Mouse (Mus musculus): Measurements from ENCODE around the gene BC048679. TPM values are rescaled to one million over a fixed set of nuclear protein-coding genes. Genes with fewer than 3 reads are reported as not detected.

The BC048679 gene
- not detected for total RNA-seq (2021)

DNA sequence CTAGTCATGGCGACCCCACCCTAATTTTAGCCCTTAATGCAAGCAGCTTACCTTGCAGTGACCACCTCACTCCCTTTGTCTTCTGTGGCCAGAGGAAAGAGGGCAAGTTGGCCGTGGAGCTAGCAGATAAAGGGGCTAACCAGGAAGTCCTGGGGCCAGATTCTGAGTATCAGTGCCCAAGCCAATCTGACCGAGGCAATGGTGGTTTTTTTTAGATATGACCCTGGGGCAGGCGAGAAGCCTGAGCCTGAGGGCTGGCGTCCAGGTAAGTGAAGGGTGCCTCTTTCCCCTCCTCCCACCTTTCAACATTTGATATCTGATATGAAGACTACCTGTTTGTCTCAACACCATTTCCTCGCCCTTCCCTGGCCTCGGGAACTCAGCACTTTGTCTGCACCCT lies at the start of gene BC048679:
TSS of gene BC048679 (minus strand) at position 101 of the 400 bp plus-strand sequence.
- DNase-seq (ENCODE audit: low spot score) = no peak
- intact Hi-C loops (cut with DNase I) = no loop called here

GRCm38 (mm10) chr7:81542934-81543333 lies 44.9 kb upstream of the BC048679 start:
- no peak for DNase-seq (ENCODE audit: low spot score)
- intact Hi-C loops (cut with DNase I) = no loop called here

DNA sequence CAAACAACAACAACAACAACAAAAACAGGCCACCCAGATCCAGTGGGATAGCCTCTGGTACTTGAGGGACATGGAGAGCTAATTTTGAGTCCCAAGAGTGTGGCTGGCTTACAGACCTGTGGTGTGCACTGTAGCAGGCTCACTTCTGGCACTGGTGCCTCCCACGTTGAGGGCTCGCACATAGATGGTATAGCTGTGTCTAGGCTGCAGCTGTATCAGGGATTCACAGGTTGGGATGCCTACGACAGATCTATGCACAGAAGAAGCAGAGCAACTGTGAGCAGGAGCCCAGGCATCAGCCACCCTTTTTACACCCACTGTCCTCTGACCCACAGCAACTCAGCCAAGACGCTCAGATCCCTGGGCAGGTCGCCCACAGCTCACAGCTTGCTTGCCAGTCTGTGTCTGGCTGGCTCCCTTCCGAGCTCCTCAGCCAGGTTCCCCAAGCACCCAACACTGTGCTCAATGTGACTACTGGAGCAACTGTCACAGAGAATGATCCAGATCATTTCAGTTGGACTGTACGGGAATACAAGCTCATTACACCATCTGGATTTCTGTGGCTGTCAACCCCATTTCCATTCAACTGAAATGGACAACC lies 43.9 kb upstream of the BC048679 start:
- intact Hi-C loops (cut with DNase I) = no loop called here
- DNase-seq (ENCODE audit: low spot score) = peak; percentile 38

DNA sequence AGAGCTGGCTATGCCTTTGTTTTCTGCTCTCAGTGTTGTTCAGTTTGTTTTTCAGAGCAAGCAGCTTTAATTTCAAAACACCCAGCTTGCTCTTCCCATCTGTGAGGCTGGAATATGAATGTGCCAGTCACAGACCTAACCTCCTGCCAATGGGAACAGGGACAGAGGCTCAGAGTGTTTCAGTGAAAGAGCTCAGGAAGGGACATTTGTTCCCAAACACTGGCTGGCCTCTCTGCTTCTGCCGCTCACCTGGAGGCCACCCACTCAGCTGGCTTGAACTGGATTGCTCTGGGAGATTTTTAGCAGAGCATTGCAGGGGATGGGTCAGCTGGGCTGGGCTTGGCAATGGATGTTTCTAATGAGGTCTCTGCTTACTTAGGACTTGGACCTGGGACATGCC lies 42.9 kb upstream of the BC048679 start:
- no peak for DNase-seq (ENCODE audit: low spot score)
- intact Hi-C loops (cut with DNase I) = no loop called here

DNA sequence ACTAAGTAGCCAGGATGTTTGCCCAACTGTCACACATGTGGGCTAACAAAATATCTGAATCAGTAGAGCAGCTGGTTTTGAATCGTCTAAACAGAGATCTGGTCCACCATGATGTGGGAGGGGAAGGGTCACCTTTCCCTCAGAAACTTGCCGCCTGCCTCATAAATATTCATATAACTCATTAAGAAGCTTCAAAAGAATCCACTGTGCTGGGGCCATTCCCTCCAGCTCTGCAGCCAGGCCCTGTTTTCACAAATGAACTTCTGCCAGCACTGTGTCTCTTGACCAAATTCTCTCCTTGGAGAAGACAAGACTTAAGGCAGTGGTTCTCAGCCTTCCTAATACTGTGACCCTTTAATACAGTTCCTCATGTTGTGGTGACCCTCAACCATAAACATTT lies 41.5 kb upstream of the BC048679 start:
- intact Hi-C loops (cut with DNase I) = no loop called here
- no peak for DNase-seq (ENCODE audit: low spot score)

GRCm38 (mm10) chr7:81538070-81538675 lies 40.1 kb upstream of the BC048679 start:
- DNase-seq (ENCODE audit: low spot score) = no peak
- intact Hi-C loops (cut with DNase I) = no loop called here

- no peak for DNase-seq (ENCODE audit: low spot score)
- intact Hi-C loops (cut with DNase I) = no loop called here
Observed at GRCm38 (mm10) chr7:81536478-81536877, 38.4 kb upstream of the BC048679 start.

DNA sequence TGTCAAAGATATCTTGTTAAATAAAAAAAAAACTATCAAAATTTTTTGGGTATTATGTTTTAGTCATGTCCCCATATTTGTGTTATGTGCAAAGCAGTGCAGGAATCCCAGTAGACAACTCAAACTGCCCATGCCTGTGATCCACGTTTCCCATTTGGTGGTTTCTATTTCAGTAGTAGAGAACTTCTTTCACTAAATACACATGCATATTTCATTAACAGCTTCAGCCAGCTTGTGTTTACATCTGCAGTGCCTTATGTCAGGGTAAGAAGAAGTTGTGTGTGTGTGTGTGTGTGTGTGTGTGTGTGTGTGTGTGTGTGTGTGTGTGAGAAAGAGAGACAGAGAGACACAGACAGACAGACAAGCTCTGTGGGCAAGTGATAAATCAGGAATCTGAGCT lies 33.4 kb upstream of the BC048679 start:
- intact Hi-C loops (cut with DNase I) = no loop called here
- DNase-seq (ENCODE audit: low spot score) = no peak

DNA sequence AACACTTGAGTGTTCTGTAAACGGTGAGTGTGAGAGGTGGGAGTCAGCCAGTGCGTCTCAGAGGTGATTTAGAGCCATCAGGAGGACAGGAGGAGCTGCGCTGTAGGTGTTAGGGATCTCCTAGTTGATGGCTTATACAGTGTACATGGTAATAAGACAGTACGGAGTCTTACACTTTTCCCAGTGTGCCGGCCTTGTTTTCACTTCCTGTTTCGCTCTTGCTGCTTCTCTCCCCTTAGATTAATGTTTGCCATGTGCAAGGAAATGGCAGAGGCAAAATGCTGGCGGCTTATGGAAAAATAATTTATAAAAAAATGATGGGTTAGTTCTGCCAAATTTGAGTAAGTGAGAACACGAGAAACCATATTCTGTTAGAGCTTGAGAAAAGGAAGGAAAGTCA lies 30.8 kb upstream of the BC048679 start:
- no peak for DNase-seq (ENCODE audit: low spot score)
- intact Hi-C loops (cut with DNase I) = no loop called here

- DNase-seq (ENCODE audit: low spot score) = no peak
Observed at GRCm38 (mm10) chr7:81523663-81524017, 25.6 kb upstream of the BC048679 start.

DNA sequence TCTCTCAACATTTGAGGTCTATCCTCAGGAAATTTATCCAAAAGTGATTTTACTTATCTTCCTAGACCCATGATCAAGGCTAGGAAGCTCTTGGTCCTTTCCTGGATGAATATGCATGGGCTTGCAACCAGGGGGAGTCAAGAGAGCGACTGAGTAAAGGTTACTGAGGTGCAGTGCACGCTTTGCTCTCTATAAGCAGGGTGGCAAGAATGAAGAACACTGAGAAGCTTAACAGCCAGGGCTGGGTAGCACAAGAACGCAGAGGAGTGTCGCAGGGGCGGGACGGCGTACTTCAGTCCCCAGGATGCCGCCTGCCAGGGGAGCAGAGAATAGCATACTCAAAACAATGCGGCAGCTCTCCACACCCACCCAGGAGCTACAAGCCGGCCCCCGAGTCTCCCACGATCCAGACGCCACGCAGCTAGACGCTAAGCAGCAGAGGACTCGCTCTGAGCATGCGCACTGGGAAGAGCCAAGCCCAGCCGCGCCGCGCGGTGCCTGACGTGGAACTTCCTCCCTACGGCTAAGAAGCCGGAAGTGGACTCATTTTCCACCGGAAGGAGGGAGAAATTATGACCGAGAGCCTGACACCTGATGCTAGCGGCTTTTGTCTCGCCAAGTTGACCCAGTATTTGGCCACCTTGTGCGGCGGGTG lies 25.1 kb upstream of the BC048679 start:
- DNase-seq (ENCODE audit: low spot score) = peak; percentile 80
- intact Hi-C loops (cut with DNase I) = loop anchor here (5.0 kb wide), 2 partner anchors 49 to 176 kb away; partner anchors contain the start of genes Rps17 and Whamm

More at GRCm38 (mm10) chr7:81523663-81524017, 25.6 kb upstream of the BC048679 start:
- intact Hi-C loops (cut with DNase I) = loop anchor here (5.0 kb wide), 2 partner anchors 49 to 176 kb away; partner anchors contain the start of genes Rps17 and Whamm

GRCm38 (mm10) chr7:81516154-81517030 lies 18.3 kb upstream of the BC048679 start:
- intact Hi-C loops (cut with DNase I) = no loop called here
- DNase-seq (ENCODE audit: low spot score) = no peak

GRCm38 (mm10) chr7:81514906-81515590 lies 17.0 kb upstream of the BC048679 start:
- intact Hi-C loops (cut with DNase I) = no loop called here
- DNase-seq (ENCODE audit: low spot score) = no peak

DNA sequence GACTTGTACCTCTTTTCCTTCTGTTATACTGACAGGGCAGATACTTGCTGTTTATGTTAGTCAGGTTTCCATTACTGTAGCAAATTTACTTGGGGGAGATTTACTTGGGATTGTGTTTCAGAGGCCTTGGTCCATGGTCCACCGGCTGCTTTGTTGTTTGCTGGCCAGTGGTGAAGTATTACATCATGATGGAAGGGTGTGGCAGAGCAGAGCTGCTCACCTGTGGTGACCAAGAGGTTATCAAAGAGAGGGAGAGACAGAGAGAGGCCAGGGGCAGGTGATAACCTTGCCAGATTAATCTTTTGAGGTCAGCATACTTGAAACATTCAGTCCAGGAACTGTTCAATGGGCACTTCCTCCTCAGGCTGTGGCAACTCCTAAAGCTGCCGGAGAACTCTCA lies 3.0 kb upstream of the BC048679 start:
- intact Hi-C loops (cut with DNase I) = no loop called here
- no peak for DNase-seq (ENCODE audit: low spot score)

GRCm38 (mm10) chr7:81497171-81497570 lies 910 bp downstream of the BC048679 start:
- intact Hi-C loops (cut with DNase I) = no loop called here
- DNase-seq (ENCODE audit: low spot score) = no peak

GRCm38 (mm10) chr7:81493331-81494021 lies 4.6 kb downstream of the BC048679 start, which contains the start of gene Ap3b2:
TSS of gene Ap3b2 (minus strand) at chr7:81493925.
- no peak for DNase-seq (ENCODE audit: low spot score)
- intact Hi-C loops (cut with DNase I) = no loop called here

- intact Hi-C loops (cut with DNase I) = no loop called here
- no peak for DNase-seq (ENCODE audit: low spot score)
Observed at GRCm38 (mm10) chr7:81492628-81493027, 5.5 kb downstream of the BC048679 start.

DNA sequence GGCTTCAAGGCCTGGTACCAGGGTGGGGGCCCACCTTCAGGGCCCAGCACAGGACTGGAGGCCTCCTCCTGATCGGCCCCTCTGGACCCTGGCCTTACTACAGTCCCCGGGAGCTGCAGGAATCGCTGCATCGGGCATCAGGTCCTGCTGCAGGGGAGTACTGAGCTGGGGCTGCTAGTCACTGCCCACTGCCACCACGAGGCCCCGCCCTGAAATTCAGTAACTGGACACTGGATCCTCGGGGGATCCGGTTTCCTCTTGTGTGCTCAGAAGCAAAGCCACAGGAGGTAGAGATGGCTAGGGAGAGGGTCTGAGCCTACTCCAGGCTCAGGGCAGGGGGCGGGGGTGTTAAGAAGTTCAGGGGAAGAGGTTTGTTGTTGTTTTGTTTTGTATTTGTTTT lies 8.4 kb downstream of the BC048679 start:
- intact Hi-C loops (cut with DNase I) = no loop called here
- DNase-seq (ENCODE audit: low spot score) = no peak

DNA sequence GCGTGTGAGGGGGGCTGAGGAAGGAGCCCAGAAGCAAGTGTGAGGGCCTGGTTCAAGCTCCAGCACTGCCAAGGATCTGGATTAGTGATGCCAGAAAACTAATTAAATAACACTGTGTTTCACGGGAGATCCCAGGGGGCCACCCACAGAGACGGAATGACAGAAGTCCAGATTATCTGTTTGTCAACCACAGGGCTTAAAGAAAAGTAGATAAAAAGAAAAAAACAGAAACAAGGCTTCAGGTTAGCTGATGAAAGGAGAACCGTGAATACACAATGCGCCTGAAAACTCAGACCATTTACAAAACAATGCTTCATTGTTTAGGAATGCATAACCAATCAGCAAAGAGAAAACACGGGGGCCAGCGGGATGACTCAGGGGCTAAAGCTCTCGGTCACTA lies 17.3 kb downstream of the BC048679 start:
- DNase-seq (ENCODE audit: low spot score) = no peak
- intact Hi-C loops (cut with DNase I) = no loop called here

All from heart, postnatal 25 days (tissue).